Mouse (Mus musculus) megakaryocyte, embryonic 14.5 days (primary cell): ENCODE data around the gene Scfd2.

Experiments used
- FLI1 ChIP-seq: IDR thresholded peaks from 2 replicates; pipeline ENCODE4 v1.6.1; 2012; ENCODE audit warnings: low read length, inconsistent platforms, mixed read lengths
- GATA1 ChIP-seq: IDR thresholded peaks from 3 replicates; pipeline ENCODE4 v1.6.1; 2012; ENCODE audit warnings: mixed read lengths, low read length, inconsistent platforms, borderline replicate concordance

GRCm38 (mm10) chr5:74561151-74561550 is 29.6 kb upstream of the Scfd2 start:
- no peak for TF ChIP-seq GATA1
- no peak for TF ChIP-seq FLI1
